Mouse (Mus musculus) bone marrow, adult 2 months (tissue): ENCODE data around the gene Olfr462.

Experiments used
- CTCF ChIP-seq: fragments of 200-500 bp; IDR thresholded peaks from 2 replicates; pipeline ENCODE4 v1.5.1; 2011; ENCODE audit warnings: low read length, control low read depth; ENCODE audit not compliant: control insufficient read depth, insufficient read depth
- POLR2A ChIP-seq: fragments of 200-500 bp; IDR thresholded peaks from 2 replicates; pipeline ENCODE4 v1.6.1; 2011; ENCODE audit warnings: low read depth, mild to moderate bottlenecking, control low read depth, low read length, borderline replicate concordance; ENCODE audit not compliant: control insufficient read depth

- TF ChIP-seq CTCF (0 out of 2 replicates have a peak, but pooled peaks have one; percentile 4), POLR2A (no peak)
Observed at GRCm38 (mm10) chr11:87883493-87883892, 8.6 kb downstream of the Olfr462 start.
